Mouse (Mus musculus) embryo, embryonic 10 days (tissue): ENCODE measurements around the gene Pkd1l3.

ENCODE experiments used
- DNase-seq: peaks from one replicate; pipeline ENCODE4 v3.0.0-alpha.2; 2015; ENCODE audit warnings: low spot score

Pkd1l3 gene

GRCm38 (mm10) chr8:109704565-109705319 is 90.4 kb downstream of the Pkd1l3 start:
- peak; percentile 19 for DNase-seq

DNA sequence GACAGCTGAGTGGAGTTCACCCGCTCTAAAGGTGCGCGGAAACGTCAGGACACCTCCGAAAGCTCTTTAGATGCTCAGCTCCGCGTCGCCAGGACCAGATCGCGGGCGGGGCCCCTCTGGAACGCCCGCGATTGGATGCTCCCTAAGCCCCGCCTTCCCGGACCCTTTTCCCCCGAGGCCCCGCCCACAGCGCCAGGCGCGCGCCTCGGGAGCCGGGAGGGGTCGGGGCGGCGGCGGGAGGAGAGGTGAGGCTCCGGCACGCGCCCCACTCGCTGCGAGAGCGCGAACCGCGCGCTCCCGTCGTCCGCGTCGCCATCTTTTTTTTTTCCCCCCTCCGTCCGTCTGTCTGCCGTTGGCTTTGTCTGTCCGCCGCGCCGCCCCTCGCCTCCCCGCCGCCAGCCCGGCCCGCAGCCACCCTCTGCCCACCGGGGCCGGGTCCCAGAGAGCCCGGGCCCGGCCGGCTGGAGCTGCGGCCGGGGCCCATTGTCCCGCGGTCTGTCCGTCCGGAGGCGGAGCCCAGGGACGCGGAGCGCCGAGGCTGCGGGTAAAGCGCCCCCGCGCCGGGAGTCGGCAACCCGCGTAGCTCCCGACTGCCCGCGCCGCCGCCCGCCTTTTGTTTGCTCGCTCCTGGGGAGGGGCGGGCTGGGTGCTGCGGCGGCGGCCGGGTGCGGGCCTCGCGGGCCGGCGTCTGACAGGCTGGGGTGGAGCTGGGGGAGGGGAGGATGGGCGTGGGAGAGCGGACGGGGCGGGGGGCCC is 91.2 kb downstream of the Pkd1l3 start, which contains the start of gene Zfp821:
Gene Zfp821 (plus strand): TSS at position 227 of the 756 bp plus-strand sequence.
- DNase-seq = peak; percentile 91

- peak; percentile 41 for DNase-seq
These were observed 92.0 kb downstream of the Pkd1l3 start for GRCm38 (mm10) chr8:109706076-109706873.

- DNase-seq = peak; percentile 84
These were observed 92.5 kb downstream of the Pkd1l3 start for GRCm38 (mm10) chr8:109706874-109707237.

DNA sequence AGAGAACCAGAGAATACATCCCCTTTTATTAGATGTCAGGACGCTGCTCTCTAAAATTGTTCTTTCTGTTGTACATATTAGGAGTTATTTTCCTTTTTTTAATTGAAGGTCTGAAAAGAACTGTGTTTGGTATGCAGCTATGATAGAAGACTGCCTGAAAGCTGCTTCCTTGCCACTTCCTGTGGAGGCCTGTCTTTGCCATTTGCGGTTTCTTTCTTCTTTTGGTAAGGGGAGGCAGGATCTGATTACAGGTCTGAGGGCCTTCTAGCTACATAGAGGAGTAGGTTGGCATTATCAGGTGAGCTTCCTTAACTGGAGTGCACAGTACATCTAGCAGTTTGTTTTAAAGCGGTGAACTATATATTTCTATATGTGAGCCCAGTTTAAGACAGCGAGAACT is 93.6 kb downstream of the Pkd1l3 start:
- no peak for DNase-seq

DNA sequence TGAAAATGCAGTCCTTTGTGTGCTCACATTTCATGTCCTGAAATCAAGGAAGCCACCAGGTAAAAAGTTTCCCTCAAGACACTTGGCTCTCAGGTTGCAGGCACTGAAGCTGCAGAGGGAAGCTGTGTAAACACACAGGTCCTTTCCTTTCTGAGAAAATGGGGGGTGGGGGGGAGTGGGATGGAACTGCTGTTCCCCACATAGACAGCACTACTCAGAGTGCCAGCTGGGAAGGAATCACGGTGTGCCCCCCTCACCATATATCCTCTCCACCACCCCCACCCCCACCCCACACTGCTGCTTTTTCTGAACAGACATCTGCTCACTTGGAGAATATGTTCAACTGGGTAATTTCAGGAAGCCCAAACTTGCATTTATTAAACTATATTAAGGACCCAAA is 98.2 kb downstream of the Pkd1l3 start:
- DNase-seq = no peak

DNA sequence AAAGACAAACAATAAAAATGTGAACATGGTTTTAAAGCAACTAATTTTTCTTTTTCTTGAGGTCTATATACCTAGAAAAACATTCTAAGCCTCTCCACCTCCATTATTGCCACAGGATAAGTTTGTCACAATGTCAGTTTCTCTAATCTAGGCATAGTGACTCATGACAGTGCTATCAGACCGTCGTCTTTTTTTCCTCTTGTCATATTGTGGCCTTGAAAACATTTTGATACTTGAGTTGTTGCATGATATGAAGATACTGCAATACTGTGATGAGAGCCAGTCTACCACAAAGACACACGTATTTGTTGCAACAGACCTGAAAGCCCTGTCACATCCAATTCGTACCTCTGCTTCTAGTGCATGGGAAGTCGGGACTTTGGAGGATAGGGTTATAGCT is 100.6 kb downstream of the Pkd1l3 start:
- no peak for DNase-seq
